Mouse (Mus musculus) neural tube, embryonic 11.5 days (tissue): ENCODE measurements at regions not wholly inside any gene's neighbourhood (a gene's known extent, or its start where the extent isn't known, plus 50 kb on each side); places are given as distances from the start of the nearest gene placed in this dataset.

Experiments
- ATAC-seq: fragments of 200-750 bp; cut with Nextera tagmentation; 2 replicates; pipeline ENCODE4 v1.8.0; 2017; ENCODE audit warnings: moderate number of reproducible peaks, mild to moderate bottlenecking, moderate TSS enrichment, moderate library complexity; ENCODE audit not compliant: insufficient read depth, low FRiP score, low TSS enrichment
- DNase-seq: peaks from one replicate; pipeline ENCODE4 v3.0.0-alpha.2; 2015; ENCODE audit warnings: low spot score
- H3K27ac ChIP-seq: fragments of 300-500 bp; sonication (generic); 2 replicates; pipeline ENCODE4 v1.5.1; 2014; ENCODE audit warnings: low read depth, mild to moderate bottlenecking, low read length
- H3K27me3 ChIP-seq: fragments of 300-500 bp; sonication (generic); 2 replicates; pipeline ENCODE4 v1.6.1; 2014; ENCODE audit warnings: mild to moderate bottlenecking, low read length, mixed read lengths; ENCODE audit not compliant: control insufficient read depth, insufficient read depth
- H3K36me3 ChIP-seq: fragments of 300-500 bp; sonication (generic); 2 replicates; pipeline ENCODE4 v1.6.1; 2014; ENCODE audit warnings: mild to moderate bottlenecking, low read length, moderate library complexity, mixed read lengths; ENCODE audit not compliant: control insufficient read depth, insufficient read depth
- H3K4me1 ChIP-seq: fragments of 300-500 bp; sonication (generic); 2 replicates; pipeline ENCODE4 v1.6.1; 2014; ENCODE audit warnings: low read length, mixed read lengths; ENCODE audit not compliant: control insufficient read depth, insufficient read depth
- H3K4me2 ChIP-seq: fragments of 300-500 bp; sonication (generic); 2 replicates; pipeline ENCODE4 v1.6.1; 2014; ENCODE audit warnings: low read depth, mild to moderate bottlenecking, moderate library complexity
- H3K4me3 ChIP-seq: fragments of 300-500 bp; sonication (generic); 2 replicates; pipeline ENCODE4 v1.5.1; 2014; ENCODE audit warnings: low read depth, low read length
- H3K9ac ChIP-seq: fragments of 300-500 bp; sonication (generic); 2 replicates; pipeline ENCODE4 v1.6.1; 2014; ENCODE audit warnings: mild to moderate bottlenecking, low read length
- H3K9me3 ChIP-seq: fragments of 300-500 bp; sonication (generic); 2 replicates; pipeline ENCODE4 v1.6.1; 2016; ENCODE audit warnings: low read length; ENCODE audit not compliant: control insufficient read depth
- WGBS: fragments of 180-500 bp; shearing (Covaris S2); extraction: QIAGEN DNeasy Blood & Tissue Kit; methylation state at CpG from one replicate; pipeline ENCODE4 v1.1.7; 2014; 5-methylcytosine and 5-hydroxymethylcytosine counted together

GRCm38 (mm10) chr5:64710236-64710635 is 93.0 kb upstream of the Klf3 start:
- ATAC-seq = no peak

DNA sequence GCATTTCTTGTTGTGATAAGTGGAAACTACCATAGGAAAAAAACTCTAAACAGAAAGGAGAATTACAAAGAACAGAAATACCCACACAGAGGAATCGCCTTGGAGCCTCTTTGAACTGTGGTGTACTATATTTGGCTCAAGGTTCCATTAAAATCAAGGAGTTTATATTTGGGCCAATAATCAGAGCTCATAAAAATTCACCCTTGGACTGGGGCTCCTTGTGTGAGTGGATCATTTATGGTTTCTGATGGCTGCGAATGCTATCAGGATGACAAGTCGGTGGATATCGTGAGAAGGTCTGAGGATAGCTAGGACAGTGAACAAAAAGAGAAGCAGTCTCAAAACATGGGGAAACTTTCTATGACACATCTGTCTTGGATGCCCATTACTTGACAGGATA is 92.2 kb upstream of the Klf3 start:
- no peaks in the 10 kb centered on the region for H3K36me3 ChIP-seq
- H3K27ac ChIP-seq = no peak overlapping the region
- no peaks in the 10 kb centered on the region for H3K27me3 ChIP-seq
- H3K4me2 ChIP-seq = no peak overlapping the region
- no peaks in the 10 kb centered on the region for H3K4me1 ChIP-seq
- no peak overlapping the region for H3K4me3 ChIP-seq
- no peak overlapping the region for H3K9ac ChIP-seq
- ATAC-seq (no peak), DNase-seq (no peak)
- no peaks in the 10 kb centered on the region for H3K9me3 ChIP-seq
- 96% methylated on average over 4 of the region's 4 CpGs for WGBS

More at GRCm38 (mm10) chr5:64710236-64710635, 93.0 kb upstream of the Klf3 start:
- Histone ChIP-seq H3K27ac (no peak overlapping the region), H3K4me2 (no peak overlapping the region), H3K4me3 (no peak overlapping the region), H3K36me3 (no peaks in the 10 kb centered on the region), H3K4me1 (no peaks in the 10 kb centered on the region), H3K9ac (no peak overlapping the region), H3K27me3 (no peaks in the 10 kb centered on the region), H3K9me3 (no peaks in the 10 kb centered on the region)
- 80% methylated on average over 3 of the region's 3 CpGs for WGBS
- DNase-seq = no peak

DNA sequence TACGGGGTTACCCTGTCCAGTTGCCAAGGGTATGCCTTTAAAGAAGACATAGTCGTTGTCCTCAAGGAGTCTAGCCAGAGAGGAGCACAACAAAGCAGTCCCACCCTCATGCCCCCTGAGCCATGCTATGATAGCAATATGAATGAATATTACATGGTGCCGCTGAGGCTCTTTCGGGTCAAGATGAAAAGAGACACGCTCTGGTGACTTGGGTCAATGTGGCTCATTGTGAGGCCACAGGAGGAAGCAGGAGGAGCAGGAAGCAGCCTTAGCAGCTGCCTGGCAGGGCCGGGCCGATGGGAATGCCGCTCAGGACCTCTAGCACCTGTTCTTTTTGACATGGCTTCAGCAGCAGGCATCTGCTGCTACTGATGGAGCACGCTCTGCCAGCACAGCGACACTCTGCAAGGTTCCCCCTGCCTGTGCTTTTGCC is 89.0 kb upstream of the Klf3 start:
- Histone ChIP-seq H3K36me3 (no peaks in the 10 kb centered on the region), H3K27me3 (no peaks in the 10 kb centered on the region), H3K4me3 (no peak overlapping the region), H3K9me3 (no peaks in the 10 kb centered on the region), H3K4me2 (no peak overlapping the region), H3K9ac (no peak overlapping the region), H3K27ac (0 out of 2 replicates have a peak overlapping the region, but pooled peaks have one; percentile 44), H3K4me1 (no peaks in the 10 kb centered on the region)
- ATAC-seq = peak; percentile 53
- WGBS = 42% methylated on average over 10 of the region's 10 CpGs
- DNase-seq = peak; percentile 67

DNA sequence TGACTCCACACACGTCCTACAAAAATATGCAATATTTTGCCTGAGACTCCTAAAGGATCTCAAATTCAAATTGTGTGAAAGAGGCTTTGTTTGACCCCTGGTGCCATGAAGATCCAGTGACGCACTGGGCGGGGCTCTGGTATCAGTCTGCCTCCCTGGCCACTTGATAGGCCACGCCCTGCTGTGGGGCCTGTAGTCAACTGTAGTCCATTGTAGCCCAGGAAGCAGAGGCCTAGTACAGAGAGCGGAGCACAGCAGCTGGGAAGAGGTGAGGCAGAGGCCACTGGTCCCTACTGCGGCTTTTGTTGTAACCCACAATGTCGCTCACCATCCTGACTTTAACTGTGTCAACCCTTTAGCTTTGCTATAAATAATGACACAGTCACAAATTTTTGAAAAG is 88.5 kb upstream of the Klf3 start:
- H3K4me2 ChIP-seq = no peak overlapping the region
- no peaks in the 10 kb centered on the region for H3K36me3 ChIP-seq
- ATAC-seq (peak; percentile 86), DNase-seq (peak; percentile 67)
- H3K27ac ChIP-seq = no peak overlapping the region
- H3K9me3 ChIP-seq = no peaks in the 10 kb centered on the region
- H3K27me3 ChIP-seq = no peaks in the 10 kb centered on the region
- no peak overlapping the region for H3K9ac ChIP-seq
- no peak overlapping the region for H3K4me3 ChIP-seq
- H3K4me1 ChIP-seq = no peaks in the 10 kb centered on the region
- 61% methylated on average over 7 of the region's 7 CpGs for WGBS

DNA sequence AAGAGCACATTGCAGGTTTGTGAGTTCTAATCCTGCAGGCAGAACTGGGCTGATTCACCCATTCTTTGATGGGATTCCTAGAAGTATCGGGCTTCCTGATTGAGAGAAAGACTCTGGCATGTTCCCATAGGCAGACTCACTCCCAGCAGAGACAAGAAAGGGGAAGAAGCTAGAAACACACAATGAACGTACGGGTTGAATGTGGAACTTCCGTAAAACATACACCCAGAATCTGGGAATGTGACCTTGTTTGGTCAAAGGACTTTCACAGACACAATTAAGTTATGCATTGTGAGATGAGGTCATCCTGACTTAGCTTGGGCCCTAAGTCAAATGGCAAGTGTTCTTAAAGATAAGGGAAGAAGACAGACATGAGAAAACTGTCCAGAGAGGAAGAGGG is 86.6 kb upstream of the Klf3 start:
- H3K36me3 ChIP-seq = no peaks in the 10 kb centered on the region
- no peak for ATAC-seq
- H3K4me3 ChIP-seq = no peak overlapping the region
- no peaks in the 10 kb centered on the region for H3K9me3 ChIP-seq
- H3K9ac ChIP-seq = no peak overlapping the region
- no peak for DNase-seq
- WGBS = 92% methylated on average over 4 of the region's 4 CpGs
- H3K4me2 ChIP-seq = no peak overlapping the region
- H3K27ac ChIP-seq = no peak overlapping the region
- no peaks in the 10 kb centered on the region for H3K4me1 ChIP-seq
- H3K27me3 ChIP-seq = no peaks in the 10 kb centered on the region

- H3K36me3 ChIP-seq = no peaks in the 10 kb centered on the region
- no peak for DNase-seq
- ATAC-seq = no peak
- no peaks in the 10 kb centered on the region for H3K4me1 ChIP-seq
- no peak overlapping the region for H3K9ac ChIP-seq
- no peak overlapping the region for H3K4me3 ChIP-seq
- no peaks in the 10 kb centered on the region for H3K27me3 ChIP-seq
- no peak overlapping the region for H3K4me2 ChIP-seq
- no peak overlapping the region for H3K27ac ChIP-seq
- H3K9me3 ChIP-seq = no peaks in the 10 kb centered on the region
Observed at GRCm38 (mm10) chr5:64722211-64722610, 81.0 kb upstream of the Klf3 start.

DNA sequence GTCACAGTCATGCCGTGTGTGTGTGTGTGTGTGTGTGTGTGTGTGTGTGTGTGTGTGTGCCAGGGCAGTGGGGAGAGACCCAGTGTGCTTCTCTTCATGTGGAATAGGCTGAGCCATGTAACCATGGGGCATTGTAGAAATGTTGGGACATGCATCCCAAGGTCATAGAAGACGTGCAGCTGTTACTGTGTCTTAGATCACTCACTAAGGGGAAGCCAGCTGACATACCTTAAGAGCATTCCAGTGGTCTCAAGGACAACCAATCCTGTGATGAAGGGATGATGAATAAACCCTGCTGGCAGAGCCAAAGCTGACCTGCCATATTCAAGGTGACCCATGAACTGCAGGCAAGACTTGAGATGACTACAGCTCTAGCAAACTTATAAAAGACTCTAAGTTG is 75.3 kb upstream of the Klf3 start:
- H3K36me3 ChIP-seq = no peaks in the 10 kb centered on the region
- H3K4me3 ChIP-seq = no peak overlapping the region
- no peaks in the 10 kb centered on the region for H3K4me1 ChIP-seq
- no peak overlapping the region for H3K9ac ChIP-seq
- DNase-seq (no peak), ATAC-seq (no peak)
- no peaks in the 10 kb centered on the region for H3K27me3 ChIP-seq
- no peak overlapping the region for H3K27ac ChIP-seq
- WGBS = 76% methylated on average over 2 of the region's 2 CpGs
- H3K4me2 ChIP-seq = no peak overlapping the region
- H3K9me3 ChIP-seq = no peaks in the 10 kb centered on the region

GRCm38 (mm10) chr5:64732356-64732755 is 70.8 kb upstream of the Klf3 start:
- WGBS = 82% methylated on average over 3 of the region's 3 CpGs
- ATAC-seq (no peak), DNase-seq (no peak)
- H3K27me3 ChIP-seq = no peaks in the 10 kb centered on the region
- no peaks in the 10 kb centered on the region for H3K4me1 ChIP-seq
- H3K36me3 ChIP-seq = no peaks in the 10 kb centered on the region
- no peak overlapping the region for H3K4me3 ChIP-seq
- H3K4me2 ChIP-seq = no peak overlapping the region
- H3K9ac ChIP-seq = no peak overlapping the region
- no peaks in the 10 kb centered on the region for H3K9me3 ChIP-seq
- no peak overlapping the region for H3K27ac ChIP-seq

GRCm38 (mm10) chr5:64736985-64737384 is 66.2 kb upstream of the Klf3 start:
- no peak for ATAC-seq
- H3K36me3 ChIP-seq = no peaks in the 10 kb centered on the region

More at GRCm38 (mm10) chr5:64736985-64737384, 66.2 kb upstream of the Klf3 start:
- Histone ChIP-seq H3K9me3 (no peaks in the 10 kb centered on the region), H3K4me1 (peaks cover 21% of the 10 kb centered on the region), H3K27me3 (no peaks in the 10 kb centered on the region), H3K27ac (no peak overlapping the region), H3K9ac (no peak overlapping the region), H3K4me2 (no peak overlapping the region), H3K4me3 (no peak overlapping the region)
- DNase-seq = no peak
